Mouse (Mus musculus): Measurements from ENCODE around the gene Gm13694.

GRCm38 (mm10) chr2:84023319-84023718 lies 44.6 kb downstream of the Gm13694 start:
- TF ChIP-seq CTCF (IDR thresholded peaks at IDR 0.05; ENCODE audit: low read depth, low read length), result no peak
- no peak for TF ChIP-seq POLR2AphosphoS5 (IDR thresholded peaks at IDR 0.05; ENCODE audit: insufficient replicate concordance, low read depth, low read length)
- no peak for TF ChIP-seq TAL1 (conservative IDR thresholded peaks at IDR 0.05; ENCODE audit: low read depth, low read length)
- TF ChIP-seq GATA1 (IDR thresholded peaks at IDR 0.05; ENCODE audit: borderline replicate concordance, low read length), result no peak
- TF ChIP-seq GATA2 (IDR thresholded peaks at IDR 0.05; ENCODE audit: borderline replicate concordance, low read depth, low read length), result no peak
